Mouse (Mus musculus) ES-E14 (cell line): ENCODE data around the gene Wdr48. TPM values are rescaled to one million over a fixed set of nuclear protein-coding genes. Genes with fewer than 3 reads are reported as not detected.

Experiments used
- DNase-seq: peaks from one replicate; pipeline ENCODE4 v3.0.0-alpha.2; 2013; ENCODE audit warnings: low read depth, low spot score
- H3K27ac ChIP-seq: 2 replicates; pipeline ENCODE4 v1.5.1; 2012; ENCODE audit warnings: low read depth, mild to moderate bottlenecking, low read length, moderate library complexity, mixed read lengths; ENCODE audit not compliant: poor library complexity, insufficient read depth, severe bottlenecking
- H3K36me3 ChIP-seq: 2 replicates; pipeline ENCODE4 v1.6.1; 2012; ENCODE audit warnings: mild to moderate bottlenecking, low read length, moderate library complexity, mixed read lengths; ENCODE audit not compliant: control insufficient read depth, poor library complexity, insufficient read depth, severe bottlenecking
- H3K4me1 ChIP-seq, 2 experiments: fragments of 150-350 bp in 1 of 2; sonication (generic) in 1 of 2; 2 replicates each; pipeline ENCODE4 v1.6.1; 2012; ENCODE audit warnings: low read length in 2 of 2, mild to moderate bottlenecking in 1 of 2, mixed read lengths in 1 of 2; ENCODE audit not compliant: control insufficient read depth in 2 of 2, insufficient read depth in 2 of 2, poor library complexity in 1 of 2
- H3K4me3 ChIP-seq, 2 experiments: fragments of 150-350 bp in 1 of 2; sonication (generic) in 1 of 2; 2 replicates each; pipeline ENCODE4 v1.5.1; 2012; ENCODE audit warnings: low read length in 2 of 2, low read depth in 1 of 2, mild to moderate bottlenecking in 1 of 2, mixed read lengths in 1 of 2; ENCODE audit not compliant: insufficient read depth in 1 of 2, poor library complexity in 1 of 2, severe bottlenecking in 1 of 2
- H3K9ac ChIP-seq: 2 replicates; pipeline ENCODE4 v1.6.1; 2012; ENCODE audit warnings: low read depth, mild to moderate bottlenecking, low read length, mixed read lengths; ENCODE audit not compliant: poor library complexity, insufficient read depth, severe bottlenecking
- H3K9me3 ChIP-seq: fragments of 150-350 bp; sonication (generic); 2 replicates; pipeline ENCODE4 v1.6.1; 2012; ENCODE audit warnings: low read depth, mild to moderate bottlenecking, low read length; ENCODE audit not compliant: control insufficient read depth, insufficient read depth
- CHD2 ChIP-seq: IDR thresholded peaks from 2 replicates; pipeline ENCODE4 v1.6.1; 2014; ENCODE audit warnings: mild to moderate bottlenecking, low read depth, low read length, inconsistent platforms
- HCFC1 ChIP-seq: IDR thresholded peaks from 2 replicates; pipeline ENCODE4 v1.6.1; 2012; ENCODE audit warnings: low read length, inconsistent platforms, borderline replicate concordance; ENCODE audit not compliant: insufficient read depth
- MAFK ChIP-seq: IDR thresholded peaks from 2 replicates; pipeline ENCODE4 v1.6.1; 2014; ENCODE audit warnings: mild to moderate bottlenecking, low read depth, low read length, inconsistent platforms; ENCODE audit not compliant: insufficient read depth
- ZC3H11A ChIP-seq: IDR thresholded peaks from 2 replicates; pipeline ENCODE4 v1.6.1; 2012; ENCODE audit warnings: low read depth, mild to moderate bottlenecking, inconsistent platforms, low read length, borderline replicate concordance
- ZNF384 ChIP-seq: IDR thresholded peaks from 2 replicates; pipeline ENCODE4 v1.6.1; 2012; ENCODE audit warnings: low read depth, low read length, inconsistent platforms
- in situ Hi-C, 2 experiments: fragments of 600-800 bp; cut with MboI; formaldehyde crosslinking; loops; one replicate each; pipeline ENCODE4 v1.15.1; 2025; ENCODE audit warnings: low sequenced_read_pairs in 2 of 2, inconsistent platforms in 1 of 2; ENCODE audit not compliant: unreplicated experiment in 2 of 2
- total RNA-seq: library from RNA; depleted of rRNA; stranded (reverse); fragments of 300-350 nt; gene quantifications from 2 replicates; pipeline ENCODE4 v1.2.3, GENCODE M21; 2012

Gene Wdr48
- total RNA-seq, 1 experiment, result 33.8 TPM

- Histone ChIP-seq H3K4me3 (no peak overlapping the region), H3K9ac (no peak overlapping the region), H3K9me3 (no peaks in the 10 kb centered on the region), H3K4me1 (peaks cover 0 to 29% of the 10 kb centered on the region in 2 experiments; a peak in 2 of 4 replicates), H3K27ac (no peak overlapping the region), H3K36me3 (no peaks in the 10 kb centered on the region)
- DNase-seq, result no peak
- TF ChIP-seq MAFK, result no peak
- TF ChIP-seq HCFC1, result no peak
- TF ChIP-seq CHD2, result no peak
- TF ChIP-seq ZNF384, result no peak
- no peak for TF ChIP-seq ZC3H11A
- in situ Hi-C loops, result no loop called here
Observed at GRCm38 (mm10) chr9:119938496-119938895, 43.8 kb downstream of the Wdr48 start.

- H3K27ac ChIP-seq, result no peak overlapping the region
- TF ChIP-seq ZC3H11A (no peak), HCFC1 (no peak), ZNF384 (no peak), MAFK (no peak), CHD2 (no peak)
- H3K9me3 ChIP-seq, result no peaks in the 10 kb centered on the region
- no peaks in the 10 kb centered on the region for H3K36me3 ChIP-seq
- H3K4me3 ChIP-seq, result no peak overlapping the region
- DNase-seq, result no peak
- no peak overlapping the region for H3K9ac ChIP-seq
- in situ Hi-C loops, result no loop called here
- peaks cover 0 to 31% of the 10 kb centered on the region in 2 experiments; a peak in 2 of 4 replicates for H3K4me1 ChIP-seq
Observed at GRCm38 (mm10) chr9:119939646-119940045, 45.0 kb downstream of the Wdr48 start.

GRCm38 (mm10) chr9:119941407-119941806 lies 46.7 kb downstream of the Wdr48 start:
- 0 out of 2 replicates have a peak, but pooled peaks have one; percentile 44 for TF ChIP-seq ZNF384
- TF ChIP-seq HCFC1, result no peak
- H3K9ac ChIP-seq, result no peak overlapping the region
- no peak overlapping the region for H3K4me3 ChIP-seq
- in situ Hi-C loops, result no loop called here
- H3K27ac ChIP-seq, result no peak overlapping the region
- H3K4me1 ChIP-seq, result peaks cover 0 to 30% of the 10 kb centered on the region in 2 experiments; a peak in 2 of 4 replicates
- no peaks in the 10 kb centered on the region for H3K9me3 ChIP-seq
- H3K36me3 ChIP-seq, result no peaks in the 10 kb centered on the region
- no peak for DNase-seq

GRCm38 (mm10) chr9:119941861-119942260 lies 47.2 kb downstream of the Wdr48 start:
- no peak for DNase-seq
- Histone ChIP-seq H3K4me3 (no peak overlapping the region), H3K9ac (no peak overlapping the region), H3K27ac (no peak overlapping the region), H3K4me1 (peaks cover 0 to 29% of the 10 kb centered on the region in 2 experiments; a peak in 2 of 4 replicates), H3K9me3 (no peaks in the 10 kb centered on the region), H3K36me3 (no peaks in the 10 kb centered on the region)
- in situ Hi-C loops, result no loop called here
- TF ChIP-seq ZC3H11A, result no peak
- no peak for TF ChIP-seq CHD2
- no peak for TF ChIP-seq ZNF384
- TF ChIP-seq HCFC1, result no peak
- no peak for TF ChIP-seq MAFK

- no peak for DNase-seq
- Histone ChIP-seq H3K9me3 (no peaks in the 10 kb centered on the region), H3K4me1 (peaks cover 0 to 24% of the 10 kb centered on the region in 2 experiments; a peak in 2 of 4 replicates), H3K36me3 (no peaks in the 10 kb centered on the region), H3K9ac (no peak overlapping the region), H3K4me3 (no peak overlapping the region), H3K27ac (no peak overlapping the region)
- in situ Hi-C loops, result no loop called here
- no peak for TF ChIP-seq MAFK
- no peak for TF ChIP-seq HCFC1
- no peak for TF ChIP-seq ZNF384
- TF ChIP-seq CHD2, result no peak
- no peak for TF ChIP-seq ZC3H11A
Observed at GRCm38 (mm10) chr9:119943326-119943725, 48.6 kb downstream of the Wdr48 start.
